Mouse (Mus musculus): Measurements from ENCODE around the gene Plagl1.
"Not testable (repeated sequence)": the region's sequence is repeated elsewhere in the genome, so short reads cannot be mapped to it uniquely, and the experiment has no call there.

DNA sequence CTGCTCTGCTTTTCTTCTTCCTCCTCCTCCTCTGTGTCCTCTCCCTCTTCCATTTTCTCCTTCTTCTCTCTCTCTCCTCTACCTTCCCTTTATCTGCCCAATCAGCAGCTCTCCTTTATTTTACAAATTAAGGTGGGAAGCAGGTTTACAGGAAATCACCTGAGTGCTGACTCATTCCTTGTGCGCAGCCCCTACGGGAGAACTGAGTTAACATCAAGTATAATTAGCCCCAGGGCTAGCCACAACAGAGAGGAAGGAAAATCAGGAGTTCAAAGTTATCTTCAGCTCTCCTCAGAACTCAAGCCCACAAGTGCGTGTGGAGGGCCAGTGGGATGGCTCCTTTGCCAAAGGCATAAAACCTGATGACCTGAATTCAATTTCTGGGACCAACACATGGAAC lies 36.3 kb upstream of the Plagl1 start:
- peak; percentile 51; the same call in 1 of the 2 replicates for TF ChIP-seq MAFK (IDR thresholded peaks at IDR 0.05; ENCODE audit: insufficient read depth, low read depth, low read length)
- TF ChIP-seq ZNF384, CHD2 (IDR thresholded peaks at IDR 0.05; ENCODE audit: low read depth, low read length): not testable (repeated sequence)

Data from ES-E14 (cell line).